Mouse (Mus musculus): Measurements from ENCODE around the gene Tnni3k.

- no peak for TF ChIP-seq POLR2A (IDR thresholded peaks at IDR 0.05; ENCODE audit: insufficient read length, low read depth)
- TF ChIP-seq SRF (IDR thresholded peaks at IDR 0.05; ENCODE audit: control insufficient read depth, insufficient read length, low read depth): no peak
- no peak for TF ChIP-seq USF1 (IDR thresholded peaks at IDR 0.05; ENCODE audit: low read depth)
- peak in 2 of 3 experiments; percentile 42 for TF ChIP-seq MYOG (IDR thresholded peaks at IDR 0.05; ENCODE audit: control insufficient read depth in 1 of 3, insufficient read depth in 1 of 3, insufficient read length in 2 of 3, low read depth in 2 of 3)
- TF ChIP-seq MAX (IDR thresholded peaks at IDR 0.05; ENCODE audit: low read depth): no peak
- no peak for TF ChIP-seq TCF12 (IDR thresholded peaks at IDR 0.05; ENCODE audit: insufficient read depth, poor library complexity, severe bottlenecking)
Observed at GRCm38 (mm10) chr3:154806626-154807025, 248.6 kb downstream of the Tnni3k start.

All from myocyte (in vitro differentiated cells).